Mouse (Mus musculus) thymus, adult 2 months (tissue): ENCODE measurements at regions not wholly inside any gene's neighbourhood (a gene's known extent, or its start where the extent isn't known, plus 50 kb on each side); places are given as distances from the start of the nearest gene placed in this dataset.

Experiments used
- CTCF ChIP-seq: fragments of 200-500 bp; IDR thresholded peaks from 2 replicates; pipeline ENCODE4 v1.5.1; 2012; ENCODE audit warnings: mild to moderate bottlenecking, control low read depth, low read length, moderate library complexity, borderline replicate concordance; ENCODE audit not compliant: control insufficient read depth, poor library complexity, insufficient read depth; ENCODE audit errors: extremely low read depth
- POLR2A ChIP-seq: fragments of 200-500 bp; IDR thresholded peaks from 2 replicates; pipeline ENCODE4 v1.6.1; 2012; ENCODE audit warnings: mild to moderate bottlenecking, low read length, control low read depth, moderate library complexity; ENCODE audit not compliant: control insufficient read depth, poor library complexity, insufficient read depth; ENCODE audit errors: extremely low read depth

- TF ChIP-seq CTCF (no peak), POLR2A (no peak)
These were observed 54.7 kb upstream of the Usp25 start for GRCm38 (mm10) chr16:76958597-76959392.
